Mouse (Mus musculus) lung, postnatal 0 days (tissue): ENCODE measurements around the gene Gmnn.

Experiments used
- CTCF ChIP-seq: IDR thresholded peaks from 2 replicates; pipeline ENCODE4 v1.5.1; 2016; ENCODE audit warnings: antibody characterized with exemption, mild to moderate bottlenecking
- EP300 ChIP-seq: IDR thresholded peaks from 2 replicates; pipeline ENCODE4 v1.6.1; 2016; ENCODE audit warnings: antibody characterized with exemption, mild to moderate bottlenecking, control low read depth

- no peak for TF ChIP-seq EP300
- TF ChIP-seq CTCF = peak; percentile 54
These were observed 39.7 kb upstream of the Gmnn start, which contains the start of gene BC005537 for GRCm38 (mm10) chr13:24801308-24801921.
